Mouse (Mus musculus) liver, postnatal 0 days (tissue): ENCODE results near the gene Satb2. TPM values are rescaled to one million over a fixed set of nuclear protein-coding genes. Genes with fewer than 3 reads are reported as not detected.

Experiments
- ATAC-seq: fragments of 200-750 bp; cut with Nextera tagmentation; 2 replicates; pipeline ENCODE4 v1.8.0; 2017; ENCODE audit warnings: mild to moderate bottlenecking, moderate library complexity
- DNase-seq: peaks from one replicate; pipeline ENCODE4 v3.0.0-alpha.2; 2016
- H3K27ac ChIP-seq: fragments of 300-500 bp; sonication (generic); 2 replicates; pipeline ENCODE4 v1.5.1; 2014; ENCODE audit warnings: antibody characterized with exemption, moderate library complexity, mild to moderate bottlenecking, low read depth
- H3K27me3 ChIP-seq: fragments of 300-500 bp; sonication (generic); 2 replicates; pipeline ENCODE4 v1.6.1; 2014; ENCODE audit warnings: low read length, control low read depth, mixed read lengths; ENCODE audit not compliant: insufficient read depth
- H3K36me3 ChIP-seq: fragments of 300-500 bp; sonication (generic); replicated peaks from 2 replicates; pipeline ENCODE4 v1.6.1; 2014; ENCODE audit warnings: mild to moderate bottlenecking, control low read depth, low read length, moderate library complexity, mixed read lengths; ENCODE audit not compliant: insufficient read depth
- H3K4me1 ChIP-seq: fragments of 300-500 bp; sonication (generic); 2 replicates; pipeline ENCODE4 v1.6.1; 2014; ENCODE audit warnings: antibody characterized with exemption, mild to moderate bottlenecking, control low read depth; ENCODE audit not compliant: insufficient read depth
- H3K4me2 ChIP-seq: fragments of 300-500 bp; sonication (generic); 2 replicates; pipeline ENCODE4 v1.6.1; 2014; ENCODE audit warnings: low read depth, mild to moderate bottlenecking, low read length, moderate library complexity, mixed read lengths
- H3K4me3 ChIP-seq: fragments of 300-500 bp; sonication (generic); 2 replicates; pipeline ENCODE4 v1.5.1; 2014; ENCODE audit warnings: low read depth, low read length
- H3K9ac ChIP-seq: fragments of 300-500 bp; sonication (generic); replicated peaks from 2 replicates; pipeline ENCODE4 v1.6.1; 2014; ENCODE audit warnings: mild to moderate bottlenecking, moderate library complexity
- H3K9me3 ChIP-seq: fragments of 300-500 bp; sonication (generic); 2 replicates; pipeline ENCODE4 v1.6.1; 2016; ENCODE audit warnings: mild to moderate bottlenecking, control low read depth, low read length, mixed read lengths
- CTCF ChIP-seq: sonication (generic); IDR thresholded peaks from 2 replicates; pipeline ENCODE4 v1.5.1; 2016; ENCODE audit warnings: antibody characterized with exemption, low read depth
- EP300 ChIP-seq: IDR thresholded peaks from 2 replicates; pipeline ENCODE4 v1.6.1; 2016; ENCODE audit warnings: antibody characterized with exemption, low read depth, mild to moderate bottlenecking
- WGBS: fragments of 180-500 bp; shearing (Covaris S2); extraction: QIAGEN DNeasy Blood & Tissue Kit; methylation state at CpG from one replicate; pipeline ENCODE4 v1.1.7; 2014; ENCODE audit not compliant: insufficient replicate concordance; 5-methylcytosine and 5-hydroxymethylcytosine counted together
- polyA plus RNA-seq: library from polyadenylated mRNA; unstranded; fragments of >200 nt; fragmentation: Nextera tagmentation; extraction: Ambion mirVana; gene quantifications from 2 replicates; pipeline ENCODE4 v1.2.1, GENCODE M21; 2015

Gene Satb2
- polyA plus RNA-seq, 1 experiment from 2014 or later = 0.11 TPM

DNA sequence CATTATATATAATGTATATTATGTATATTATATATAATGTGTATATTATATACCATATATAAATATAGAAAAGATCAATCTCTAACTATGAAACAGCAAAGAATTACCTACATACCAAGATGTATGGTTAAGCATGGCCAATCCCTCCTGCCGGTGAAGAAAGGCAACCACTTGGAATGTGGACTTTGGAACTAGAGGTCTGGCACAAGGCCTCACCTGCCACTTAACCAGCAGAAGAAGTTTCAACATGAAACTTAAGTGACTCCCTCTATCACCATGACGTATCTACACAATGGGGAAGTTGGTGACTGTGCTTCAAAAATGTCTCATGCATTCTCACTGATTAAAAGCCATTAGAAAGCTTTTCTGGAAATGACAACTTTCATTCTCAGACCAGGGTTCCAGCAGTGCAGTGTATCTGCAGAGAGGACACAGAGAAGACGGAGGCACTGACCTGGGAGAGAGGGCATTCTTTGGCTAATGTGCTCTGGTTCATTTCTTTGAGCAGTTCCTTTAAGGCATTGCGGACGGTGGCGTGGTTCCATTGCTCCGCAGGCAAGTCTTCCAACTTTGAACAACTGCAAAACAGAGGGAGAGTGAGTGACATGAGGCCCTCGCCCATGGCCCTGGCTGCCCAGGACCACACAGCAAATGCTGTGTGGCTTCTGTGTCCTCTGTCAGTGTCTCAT is 80.8 kb downstream of the Satb2 start:
- 82% methylated on average over 8 of the region's 8 CpGs for WGBS
- Histone ChIP-seq H3K9ac (no peak overlapping the region), H3K4me3 (no peak overlapping the region), H3K4me1 (no peaks in the 10 kb centered on the region), H3K27me3 (no peaks in the 10 kb centered on the region), H3K27ac (no peak overlapping the region), H3K9me3 (no peaks in the 10 kb centered on the region), H3K36me3 (no peaks in the 10 kb centered on the region), H3K4me2 (no peak overlapping the region)
- no peak for ATAC-seq
- no peak for DNase-seq
- TF ChIP-seq EP300 (no peak), CTCF (no peak)

DNA sequence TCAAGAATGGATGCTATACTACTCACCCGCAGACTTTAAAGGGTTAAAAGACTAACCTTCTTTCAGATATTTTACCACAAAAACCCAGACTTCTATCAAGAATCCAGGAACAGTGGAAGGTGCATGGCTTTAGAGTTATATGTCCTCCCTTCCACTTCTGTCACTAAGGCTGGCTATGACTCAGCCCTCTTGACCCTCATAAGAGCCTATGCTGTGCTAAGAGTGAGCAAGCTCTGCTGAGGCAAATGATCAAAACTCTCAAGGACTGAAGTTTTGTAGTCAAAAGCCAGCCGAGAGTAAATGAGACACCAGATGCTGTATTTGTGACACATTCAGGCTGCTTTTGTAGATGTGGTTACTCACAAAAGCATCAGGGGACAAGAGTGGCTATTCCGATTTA is 81.8 kb downstream of the Satb2 start:
- WGBS = 84% methylated on average over 3 of the region's 3 CpGs
- DNase-seq = no peak
- no peak for ATAC-seq
- no peaks in the 10 kb centered on the region for H3K4me1 ChIP-seq
- TF ChIP-seq EP300 = no peak
- TF ChIP-seq CTCF = no peak
- no peak overlapping the region for H3K4me3 ChIP-seq
- no peaks in the 10 kb centered on the region for H3K9me3 ChIP-seq
- H3K36me3 ChIP-seq = no peaks in the 10 kb centered on the region
- H3K27me3 ChIP-seq = no peaks in the 10 kb centered on the region
- no peak overlapping the region for H3K27ac ChIP-seq
- H3K9ac ChIP-seq = no peak overlapping the region
- no peak overlapping the region for H3K4me2 ChIP-seq

DNA sequence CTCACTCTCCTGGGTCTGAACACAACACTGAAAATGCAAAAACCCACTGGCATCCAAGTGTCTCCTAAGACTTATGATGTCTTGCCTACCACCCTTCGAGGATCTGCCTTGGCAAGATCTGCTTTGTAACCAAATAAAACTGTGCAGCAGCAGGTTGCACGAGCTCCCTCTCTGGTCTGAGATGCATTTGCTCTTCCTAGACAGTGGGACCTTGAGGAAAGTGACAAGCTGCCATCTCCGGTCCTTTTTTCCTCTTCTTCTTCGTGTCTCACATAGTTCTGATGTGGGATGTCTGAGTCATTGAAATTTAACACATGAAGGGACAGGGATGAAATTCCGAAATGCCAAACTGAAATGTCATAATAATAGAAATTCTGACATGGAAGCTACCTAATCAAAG is 85.7 kb downstream of the Satb2 start:
- TF ChIP-seq CTCF (no peak), EP300 (no peak)
- H3K9me3 ChIP-seq = no peaks in the 10 kb centered on the region
- no peak overlapping the region for H3K9ac ChIP-seq
- 74% methylated on average over 5 of the region's 5 CpGs for WGBS
- no peak overlapping the region for H3K4me2 ChIP-seq
- H3K36me3 ChIP-seq = no peaks in the 10 kb centered on the region
- ATAC-seq (no peak), DNase-seq (no peak)
- H3K4me3 ChIP-seq = no peak overlapping the region
- no peaks in the 10 kb centered on the region for H3K27me3 ChIP-seq
- no peak overlapping the region for H3K27ac ChIP-seq
- H3K4me1 ChIP-seq = no peaks in the 10 kb centered on the region

DNA sequence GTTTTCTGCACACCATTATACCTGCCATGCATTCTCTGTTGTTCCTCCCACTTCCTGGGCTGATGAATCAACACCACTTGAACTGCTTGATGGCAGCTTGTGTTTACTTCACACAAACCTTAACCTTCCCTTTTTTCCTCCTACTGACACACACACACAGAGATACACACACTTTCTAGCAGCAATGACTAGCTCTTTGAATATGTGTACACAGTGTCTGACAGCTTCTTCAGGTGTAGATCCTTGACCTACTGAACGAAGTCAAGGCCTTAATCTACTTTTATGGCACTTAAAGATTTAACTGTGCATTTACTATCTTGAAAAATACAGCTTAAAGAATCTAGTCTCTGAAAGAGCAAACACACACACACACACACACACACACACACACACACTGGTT is 89.5 kb downstream of the Satb2 start:
- Histone ChIP-seq H3K27me3 (no peaks in the 10 kb centered on the region), H3K4me1 (no peaks in the 10 kb centered on the region), H3K27ac (no peak overlapping the region), H3K9me3 (no peaks in the 10 kb centered on the region), H3K9ac (no peak overlapping the region), H3K4me3 (no peak overlapping the region), H3K4me2 (no peak overlapping the region), H3K36me3 (no peaks in the 10 kb centered on the region)
- DNase-seq = no peak
- ATAC-seq = no peak
- TF ChIP-seq EP300 (no peak), CTCF (no peak)
- 67% methylated on average over 1 of the region's 1 CpGs for WGBS

DNA sequence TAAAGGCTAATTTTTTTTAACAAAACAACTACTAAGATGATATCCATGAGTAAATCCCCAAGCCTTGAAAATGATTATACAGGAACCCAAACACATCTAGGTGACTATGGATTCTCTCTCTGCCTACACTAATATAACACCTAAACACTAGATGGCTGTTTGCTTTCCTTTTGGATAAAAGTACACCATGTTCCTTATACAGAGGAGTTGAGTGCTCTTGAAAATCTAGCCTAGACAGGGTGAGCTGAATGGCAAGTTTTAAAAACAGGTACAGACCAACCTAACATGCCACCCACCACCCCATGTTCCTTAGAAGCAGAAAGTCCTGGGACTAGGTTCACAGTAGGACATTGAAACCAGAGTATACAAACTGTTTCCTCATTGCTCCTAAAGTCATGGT is 90.9 kb downstream of the Satb2 start:
- no peak for TF ChIP-seq CTCF
- TF ChIP-seq EP300 = no peak
- H3K9me3 ChIP-seq = no peaks in the 10 kb centered on the region
- no peak for DNase-seq
- H3K36me3 ChIP-seq = no peaks in the 10 kb centered on the region
- no peak for ATAC-seq
- no peak overlapping the region for H3K27ac ChIP-seq
- H3K4me1 ChIP-seq = no peaks in the 10 kb centered on the region
- no peak overlapping the region for H3K4me2 ChIP-seq
- H3K27me3 ChIP-seq = no peaks in the 10 kb centered on the region
- no peak overlapping the region for H3K4me3 ChIP-seq
- no peak overlapping the region for H3K9ac ChIP-seq

DNA sequence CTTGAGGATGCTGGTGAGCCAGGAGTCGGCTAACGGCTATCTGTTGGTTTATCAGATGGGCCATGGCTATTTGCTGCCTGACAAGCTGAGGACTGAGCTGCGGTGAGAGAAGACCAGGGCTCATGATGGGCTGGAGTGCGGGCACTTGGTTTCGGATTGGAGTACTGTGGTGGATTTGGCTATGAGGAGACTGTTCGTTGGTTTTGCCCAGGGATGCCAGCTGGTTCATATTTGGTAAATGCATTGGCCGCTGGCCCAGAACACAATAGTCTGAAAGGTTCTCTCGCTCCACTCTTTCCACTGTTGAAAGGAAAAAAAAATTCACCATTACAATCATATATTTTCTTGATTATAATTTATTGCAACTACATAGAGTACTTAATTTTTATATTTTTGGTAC is 107.0 kb downstream of the Satb2 start:
- H3K36me3 ChIP-seq = no peaks in the 10 kb centered on the region
- no peak overlapping the region for H3K9ac ChIP-seq
- ATAC-seq (no peak), DNase-seq (no peak)
- WGBS = 83% methylated on average over 8 of the region's 8 CpGs
- TF ChIP-seq EP300 (no peak), CTCF (no peak)
- no peak overlapping the region for H3K4me2 ChIP-seq
- H3K27me3 ChIP-seq = no peaks in the 10 kb centered on the region
- H3K4me3 ChIP-seq = no peak overlapping the region
- no peaks in the 10 kb centered on the region for H3K9me3 ChIP-seq
- no peaks in the 10 kb centered on the region for H3K4me1 ChIP-seq
- H3K27ac ChIP-seq = no peak overlapping the region

DNA sequence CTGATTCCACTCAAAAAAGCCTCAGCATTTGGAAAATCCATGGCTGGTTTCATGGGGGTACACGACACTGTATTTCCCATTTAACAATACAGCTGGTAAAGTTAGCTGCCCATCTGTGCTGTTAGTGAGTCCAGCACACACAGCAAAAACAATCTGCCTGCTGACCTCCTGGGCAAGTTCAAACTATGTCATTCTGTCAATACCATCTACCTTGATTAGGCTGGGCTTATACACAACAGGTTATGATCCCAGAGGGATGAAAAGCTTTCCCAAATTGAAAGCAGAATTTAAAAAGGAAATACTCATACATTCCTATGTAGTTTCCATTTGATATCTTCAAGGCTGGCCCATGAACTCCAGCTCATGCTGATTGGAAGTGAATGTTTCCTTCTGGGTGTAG is 113.2 kb downstream of the Satb2 start:
- Histone ChIP-seq H3K9me3 (no peaks in the 10 kb centered on the region), H3K4me3 (no peak overlapping the region), H3K4me1 (no peaks in the 10 kb centered on the region), H3K4me2 (no peak overlapping the region), H3K9ac (no peak overlapping the region), H3K36me3 (no peaks in the 10 kb centered on the region), H3K27me3 (no peaks in the 10 kb centered on the region), H3K27ac (no peak overlapping the region)
- ATAC-seq = no peak
- no peak for DNase-seq
- 80% methylated on average over 1 of the region's 1 CpGs for WGBS
- TF ChIP-seq CTCF = no peak
- TF ChIP-seq EP300 = no peak
